Mouse (Mus musculus): ENCODE data around the gene Ush1g.
A peak's percentile ranks its signal among the peaks of the same experiment; 100 is the strongest.

Gene Ush1g

GRCm38 (mm10) chr11:115287386-115287785 lies 34.5 kb downstream of the Ush1g start:
- DNase-seq, result no peak

- DNase-seq, result peak in 1 of 2 experiments; percentile 34
Observed at GRCm38 (mm10) chr11:115286201-115286993, 35.4 kb downstream of the Ush1g start.

DNA sequence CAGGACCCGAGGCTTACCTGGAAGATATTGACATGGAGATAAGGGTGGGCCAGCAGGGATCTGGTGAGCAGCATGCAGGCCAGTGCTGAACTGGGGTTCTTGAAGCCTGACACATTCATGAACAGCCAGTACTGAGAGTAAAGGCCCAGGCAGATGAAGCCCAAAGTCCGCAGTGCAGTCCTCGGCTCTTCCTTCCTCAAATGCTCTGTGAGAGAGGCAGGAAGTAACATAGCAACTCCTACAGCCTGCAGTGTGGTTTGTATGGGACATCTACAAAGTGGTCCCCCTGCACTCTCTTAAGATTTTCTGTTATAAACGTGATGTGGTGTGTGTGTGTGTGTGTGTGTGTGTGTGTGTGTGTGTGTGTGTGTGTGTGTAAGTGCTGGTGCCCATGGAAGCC lies 36.6 kb downstream of the Ush1g start:
- no peak for DNase-seq

- no peak for DNase-seq
Observed at GRCm38 (mm10) chr11:115283891-115284620, 37.8 kb downstream of the Ush1g start.

- peak in 1 of 2 experiments; percentile 40 for DNase-seq
Observed at GRCm38 (mm10) chr11:115283486-115283765, 38.4 kb downstream of the Ush1g start.

- DNase-seq, result peak in 1 of 2 experiments; percentile 47
Observed at GRCm38 (mm10) chr11:115282723-115283485, 38.9 kb downstream of the Ush1g start.

- DNase-seq, result peak in 1 of 2 experiments; percentile 54
Observed at GRCm38 (mm10) chr11:115282295-115282694, 39.5 kb downstream of the Ush1g start.

DNA sequence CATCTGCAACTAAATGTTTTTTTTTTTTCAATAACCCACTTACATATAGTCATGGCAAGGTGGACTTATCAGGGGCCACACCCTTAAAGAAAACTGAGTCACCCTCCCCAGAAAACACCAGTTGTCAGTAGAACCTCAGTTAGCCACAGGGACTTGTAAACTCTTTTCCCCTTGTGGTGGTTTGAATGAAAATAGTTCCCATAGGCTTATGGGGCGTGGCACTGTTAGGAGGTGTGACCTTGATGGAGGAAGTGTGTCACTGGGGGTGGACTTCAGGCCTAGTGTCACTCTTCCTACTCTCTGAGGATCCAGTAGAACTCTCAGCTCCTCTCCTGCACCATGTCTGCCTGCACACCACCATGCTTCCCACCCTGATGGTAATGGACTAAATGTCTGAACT lies 42.1 kb downstream of the Ush1g start:
- DNase-seq, result no peak

DNA sequence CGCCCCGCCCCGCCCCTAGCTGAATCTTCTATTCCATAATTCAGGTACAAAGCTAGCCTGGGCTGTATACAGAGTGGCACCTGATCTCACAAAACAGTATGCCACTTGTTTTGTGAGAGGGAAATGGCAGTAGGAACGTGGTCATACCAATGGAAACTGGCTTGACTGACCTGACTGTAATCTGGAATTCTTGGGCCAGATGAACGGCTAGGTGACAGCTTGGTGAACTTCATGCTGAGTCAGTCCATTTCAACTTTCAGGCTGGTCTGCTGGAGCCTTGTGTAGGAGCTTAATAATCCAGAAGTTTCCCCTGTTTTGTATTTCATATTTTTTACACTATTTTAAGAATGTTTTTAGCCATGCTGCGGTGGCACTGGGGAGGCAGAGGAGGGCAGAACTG lies 43.7 kb downstream of the Ush1g start:
- no peak for DNase-seq

DNA sequence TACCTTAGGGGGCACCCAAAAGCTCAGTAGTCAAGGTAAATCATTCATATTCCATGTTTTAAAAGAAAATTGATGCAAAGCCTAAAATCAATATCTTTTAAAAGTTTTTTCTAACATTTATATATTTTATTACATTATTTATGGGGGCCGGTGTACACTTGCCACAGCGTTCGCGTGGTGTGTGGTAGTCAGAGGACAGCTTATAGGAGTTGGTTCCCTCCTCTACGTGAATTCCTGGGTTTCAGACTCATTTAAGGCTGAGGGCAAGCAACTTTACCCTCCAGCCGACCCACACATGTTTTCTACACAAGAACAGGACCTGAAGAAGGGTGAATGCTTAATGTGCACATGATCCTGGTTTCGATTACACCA lies 44.3 kb downstream of the Ush1g start:
- no peak for DNase-seq

DNA sequence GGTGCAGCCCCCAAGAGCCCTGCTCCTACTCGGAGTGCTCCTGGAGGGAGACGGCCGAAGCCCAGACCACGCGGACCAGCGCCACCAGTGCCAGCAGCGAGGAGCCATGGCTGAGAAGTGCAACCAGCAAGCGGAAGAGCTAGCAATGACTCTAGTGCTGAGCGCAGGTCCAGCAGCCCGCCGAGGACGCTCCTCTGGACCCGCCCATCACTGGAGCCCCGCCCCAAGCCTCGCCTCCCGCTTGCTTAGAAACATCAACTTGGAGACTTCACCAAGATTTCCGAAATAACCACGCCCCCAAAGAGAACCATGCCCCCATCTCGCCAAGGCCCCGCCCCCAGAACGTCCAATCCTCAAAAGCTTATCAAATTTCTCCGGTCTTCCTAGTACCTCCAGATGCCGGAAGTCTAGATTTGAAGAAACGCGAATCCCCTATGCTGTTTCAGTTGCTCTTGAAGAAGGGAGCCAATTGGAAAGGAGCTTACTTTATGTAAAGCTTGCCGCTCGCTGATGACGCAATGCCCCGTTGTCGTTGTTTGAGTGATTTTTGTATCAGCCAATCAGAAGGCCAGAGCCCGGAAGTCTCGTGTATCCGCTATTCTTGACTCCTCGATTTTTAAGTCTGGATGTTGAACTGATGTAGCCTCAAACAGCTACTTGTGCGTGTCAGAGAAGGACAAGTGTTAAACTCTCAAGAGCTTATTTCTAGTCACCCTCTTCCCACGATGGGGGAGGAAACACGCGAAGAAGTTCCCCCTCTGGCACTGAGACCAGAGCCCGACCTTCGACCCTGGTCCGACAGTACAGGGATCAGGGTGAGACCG lies 44.8 kb downstream of the Ush1g start, which contains the start of gene Fdxr:
Gene Fdxr, minus strand, starts transcription at position 271 of the 824 bp plus-strand sequence.
- DNase-seq, result peak; percentile 97

- no peak for DNase-seq
Observed at GRCm38 (mm10) chr11:115275954-115276353, 45.9 kb downstream of the Ush1g start.

DNA sequence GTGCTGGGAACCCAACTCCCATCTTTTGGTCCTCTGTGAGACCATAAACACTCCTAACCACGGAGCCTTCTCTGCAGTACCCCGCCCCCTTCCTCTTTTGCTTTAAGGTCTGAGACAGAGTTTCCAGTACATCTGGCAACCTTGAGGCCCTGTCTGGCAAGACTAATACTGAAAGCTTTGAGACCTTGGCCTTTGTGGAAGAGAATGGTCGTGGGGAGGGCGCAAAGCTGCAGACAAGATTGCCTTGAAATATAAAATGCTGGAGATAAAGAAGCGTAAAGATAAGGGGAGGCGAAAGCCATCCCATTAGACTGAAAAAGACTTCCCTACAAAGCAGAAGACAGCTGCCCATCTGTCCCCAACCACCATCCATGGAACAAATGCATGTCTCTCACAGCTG lies 46.3 kb downstream of the Ush1g start:
- no peak for DNase-seq

DNA sequence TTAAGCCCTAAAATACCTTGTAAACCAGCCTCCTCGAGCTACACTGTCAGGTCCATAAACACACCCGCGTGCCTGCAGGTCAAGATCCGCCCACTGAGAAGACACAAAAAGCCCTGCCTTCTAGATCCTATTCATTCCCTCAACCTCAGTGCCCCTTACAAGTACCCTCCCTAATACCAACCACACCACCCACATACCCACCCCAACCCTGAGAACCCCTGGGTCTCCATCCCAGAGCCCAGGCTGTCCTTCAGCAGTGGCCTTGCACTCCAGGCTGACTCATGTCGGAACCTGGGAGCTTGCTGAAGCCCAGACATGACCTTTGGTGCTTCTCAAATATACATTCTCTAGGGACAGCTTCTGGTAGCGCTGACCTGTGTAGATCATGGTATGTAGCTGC lies 47.1 kb downstream of the Ush1g start:
- no peak for DNase-seq

- no peak for DNase-seq
Observed at GRCm38 (mm10) chr11:115274178-115274577, 47.7 kb downstream of the Ush1g start.

DNA sequence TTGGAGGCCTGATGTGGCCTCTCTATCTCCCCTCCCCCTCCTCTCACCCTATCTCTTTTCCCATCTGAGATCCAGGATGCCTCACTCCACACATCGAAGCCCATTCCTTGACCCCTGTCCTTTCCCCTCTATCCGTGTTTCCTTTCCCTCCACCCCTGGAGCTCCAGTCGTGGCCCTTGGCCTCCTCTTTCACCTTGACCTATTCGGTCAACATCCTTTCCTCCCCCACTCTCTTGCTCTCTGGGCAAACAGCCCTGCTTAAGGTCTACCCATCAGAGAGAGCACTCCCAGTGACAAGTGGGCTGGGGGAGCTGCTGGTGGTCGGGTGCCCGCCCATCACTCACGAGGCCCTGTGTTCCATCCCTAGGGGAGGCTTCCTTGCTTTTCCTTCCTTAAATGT lies 48.1 kb downstream of the Ush1g start:
- DNase-seq, result no peak

- no peak for DNase-seq
Observed at GRCm38 (mm10) chr11:115272894-115273498, 48.8 kb downstream of the Ush1g start.

DNA sequence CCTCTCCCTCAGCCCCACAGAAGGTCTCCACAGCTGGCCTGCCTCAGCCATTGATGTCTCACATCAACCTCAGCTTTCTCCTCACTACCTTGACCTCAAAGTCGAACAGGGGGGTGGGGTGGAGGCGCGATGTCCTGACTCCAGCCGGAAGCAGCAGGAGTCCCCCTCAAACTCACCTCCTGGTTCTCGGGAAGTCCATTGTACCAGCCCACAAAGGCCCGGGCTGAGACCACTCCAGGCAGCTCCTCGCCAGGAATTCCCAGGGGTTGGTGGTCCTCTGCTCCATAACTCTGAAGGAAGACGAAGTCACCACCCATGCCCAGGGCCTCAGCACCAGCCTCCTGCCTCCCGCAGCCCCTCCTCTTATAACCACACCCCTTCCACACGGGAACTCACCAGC lies 50.4 kb downstream of the Ush1g start:
- DNase-seq, result no peak

DNA sequence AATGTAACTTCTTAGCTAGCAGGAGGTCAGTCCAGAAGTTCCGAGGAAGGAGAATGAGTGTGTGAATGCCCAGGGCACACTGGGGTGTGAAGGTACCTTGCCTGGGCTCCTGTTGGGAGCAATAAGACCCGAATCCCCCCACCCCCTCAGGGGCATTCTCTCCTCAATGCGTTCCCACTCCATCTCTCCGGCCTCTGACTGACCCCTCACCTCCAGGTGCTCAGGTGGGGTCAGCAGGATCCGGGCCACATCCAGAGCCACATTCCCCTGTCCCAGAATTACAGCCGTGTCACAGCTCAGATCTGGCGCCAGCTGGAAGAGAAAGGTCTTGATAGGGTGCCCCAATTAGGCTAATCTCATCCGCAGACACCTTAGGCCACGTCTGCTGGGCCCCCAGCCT lies 50.8 kb downstream of the Ush1g start:
- no peak for DNase-seq

GRCm38 (mm10) chr11:115270148-115270861 lies 51.5 kb downstream of the Ush1g start:
- DNase-seq, result peak; percentile 95 to 97

DNA sequence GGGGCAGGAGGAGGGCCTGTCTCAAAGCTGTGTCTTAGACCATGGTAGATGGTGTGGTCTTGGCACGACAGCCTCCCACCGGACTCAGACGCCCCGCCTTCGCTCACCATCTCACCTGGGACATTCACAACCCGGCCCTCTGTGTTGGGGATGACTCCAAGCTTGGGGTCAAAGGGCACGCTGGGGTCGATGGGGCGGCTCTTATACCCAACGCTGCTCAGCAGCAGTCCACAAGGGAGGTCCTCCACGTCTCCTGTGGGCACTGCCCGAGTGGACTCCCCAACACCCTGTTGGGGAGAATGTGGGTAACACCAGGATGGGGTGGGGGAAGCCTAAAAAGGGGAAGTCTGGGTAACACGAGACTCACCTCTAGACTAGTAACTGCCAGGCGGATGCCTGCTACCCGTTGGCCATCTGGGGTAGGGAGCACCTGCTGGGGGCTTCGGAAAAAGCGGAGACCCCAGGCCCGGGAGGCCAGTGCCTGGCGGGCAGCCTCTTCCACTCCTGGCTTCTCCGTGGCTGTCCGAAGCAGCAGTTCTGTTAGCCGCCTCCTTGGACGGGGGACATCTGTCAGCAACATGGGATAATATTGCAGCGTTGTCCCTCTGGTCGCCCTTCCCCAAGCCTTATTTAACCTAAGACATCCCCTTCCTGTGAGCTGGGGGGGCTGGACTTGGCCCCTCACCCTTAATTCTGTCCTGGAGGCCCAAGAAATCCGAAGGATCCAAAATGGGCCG lies 52.3 kb downstream of the Ush1g start:
- DNase-seq, result no peak

All from cerebellum, postnatal 14 days (tissue).